Mouse (Mus musculus) cerebellum, postnatal 36 days (tissue): ENCODE measurements around the gene Zc3hc1.
A peak's percentile ranks its signal among the peaks of the same experiment; 100 is the strongest.
"Not testable (repeated sequence)": the region's sequence is repeated elsewhere in the genome, so short reads cannot be mapped to it uniquely, and the experiment has no call there.

ENCODE experiments used
- DNase-seq, 2 experiments: peaks; one replicate each; pipeline ENCODE4 v3.0.0; 2021 to 2022; ENCODE audit warnings: mixed read lengths in 2 of 2

Zc3hc1 gene

GRCm38 (mm10) chr6:30390714-30391697, at the start of gene Zc3hc1:
Gene Zc3hc1 (minus strand): TSS chr6:30391028.
- DNase-seq = peak; percentile 71 to 79

DNA sequence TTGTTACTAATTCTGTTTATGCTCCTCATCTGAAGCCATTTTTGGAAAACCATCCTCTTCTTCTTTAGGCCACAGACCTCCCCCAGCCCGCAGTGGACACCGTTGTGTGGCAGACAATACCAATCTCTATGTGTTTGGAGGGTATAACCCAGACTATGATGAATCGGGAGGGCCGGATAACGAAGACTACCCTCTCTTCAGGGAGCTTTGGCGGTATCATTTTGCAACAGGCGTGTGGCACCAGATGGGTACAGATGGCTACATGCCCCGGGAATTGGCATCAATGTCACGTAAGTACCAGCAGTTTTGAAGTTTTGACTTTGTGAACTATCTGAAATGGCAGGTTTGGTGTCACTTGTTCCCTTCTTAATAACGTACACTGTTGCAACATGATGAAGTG, 48.7 kb upstream of the Zc3hc1 start:
- DNase-seq = no peak

- no peak for DNase-seq
Measured at GRCm38 (mm10) chr6:30437054-30437453, 46.2 kb upstream of the Zc3hc1 start.

DNA sequence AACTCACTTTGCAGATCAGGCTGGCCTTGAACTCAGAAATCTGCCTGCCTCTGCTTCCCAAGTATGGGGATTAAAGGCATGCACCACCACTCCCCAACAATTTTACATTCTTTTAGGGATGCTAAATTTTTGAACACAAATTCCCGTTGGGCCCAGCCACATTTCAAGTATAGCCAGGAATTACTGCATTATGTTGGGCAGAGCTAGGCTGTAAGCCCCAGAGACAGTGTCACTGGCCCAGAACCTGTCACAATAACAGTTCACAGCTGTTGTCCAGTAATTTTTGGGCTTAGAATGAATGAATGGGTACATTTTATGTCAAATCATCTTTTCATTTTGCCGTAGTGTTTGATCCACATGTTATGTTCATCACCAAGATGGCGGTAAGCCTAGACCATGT, 45.6 kb upstream of the Zc3hc1 start:
- DNase-seq = no peak

- DNase-seq = peak; percentile 37 to 38
Measured at GRCm38 (mm10) chr6:30432461-30433192, 41.8 kb upstream of the Zc3hc1 start.

GRCm38 (mm10) chr6:30416801-30417200, 26.0 kb upstream of the Zc3hc1 start:
- DNase-seq = no peak

DNA sequence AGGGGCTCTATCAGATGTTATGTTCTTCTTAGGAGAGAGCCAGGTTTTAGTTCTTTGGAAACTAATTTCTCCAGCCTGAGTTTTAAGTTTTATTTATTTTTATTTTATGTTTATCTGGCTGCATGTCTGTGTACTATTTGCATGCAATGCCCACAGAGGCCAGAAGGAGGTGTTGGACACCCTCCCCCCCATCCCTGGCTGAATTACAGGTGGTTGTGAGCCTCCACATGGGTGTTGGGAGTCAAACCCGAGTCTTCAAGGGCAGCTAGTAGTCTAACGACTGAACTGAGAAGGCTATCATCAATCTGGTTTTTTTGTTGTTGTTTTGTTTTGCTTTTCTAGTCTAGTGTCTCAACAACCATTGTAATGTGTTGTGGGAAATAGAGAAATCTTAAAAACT, 25.3 kb upstream of the Zc3hc1 start:
- DNase-seq = no peak

DNA sequence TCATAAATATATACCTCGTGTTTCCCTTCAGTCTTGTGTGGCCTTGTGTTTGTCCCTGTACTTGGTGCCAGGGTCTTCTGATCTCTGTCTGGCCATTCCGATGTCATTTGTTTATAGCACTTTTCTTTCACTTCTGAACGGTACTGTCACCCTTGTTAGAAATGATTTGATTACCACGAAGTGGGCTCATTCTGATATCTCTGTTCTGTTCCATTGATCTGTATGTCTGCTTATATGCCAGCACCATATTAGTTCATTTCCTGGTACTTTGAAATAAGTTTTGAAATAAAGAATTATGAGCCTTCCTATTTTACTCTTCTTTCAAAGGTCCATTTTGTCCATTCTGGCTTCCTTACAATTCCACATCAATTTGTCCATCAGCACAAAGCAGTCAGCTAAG, 20.5 kb upstream of the Zc3hc1 start:
- DNase-seq = no peak

GRCm38 (mm10) chr6:30409399-30410093, 18.7 kb upstream of the Zc3hc1 start:
- DNase-seq = no peak

- DNase-seq = no peak
Measured at GRCm38 (mm10) chr6:30408276-30408675, 17.4 kb upstream of the Zc3hc1 start.

DNA sequence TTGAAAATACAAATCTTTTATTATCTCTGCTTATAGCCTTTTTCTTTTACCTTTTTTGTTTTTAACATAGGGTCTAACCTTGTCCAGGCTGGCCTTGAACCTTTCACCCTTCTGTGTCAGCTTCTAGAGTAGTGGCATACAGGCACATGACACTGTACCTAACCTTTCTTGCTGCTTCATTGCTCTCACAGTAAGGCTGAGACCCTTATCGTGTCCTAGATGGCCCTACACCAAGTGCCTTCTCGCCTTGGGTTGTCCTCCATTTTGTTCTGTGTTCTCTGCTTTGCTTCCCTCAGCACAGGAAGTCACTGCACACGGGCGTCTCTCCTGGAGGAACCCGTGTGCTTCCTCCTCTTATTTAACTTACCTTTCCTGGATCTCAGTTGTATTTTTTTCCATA, 13.8 kb upstream of the Zc3hc1 start:
- DNase-seq = no peak

GRCm38 (mm10) chr6:30403465-30403864, 12.6 kb upstream of the Zc3hc1 start:
- DNase-seq = peak; percentile 65 to 77

- DNase-seq = no peak
Measured at GRCm38 (mm10) chr6:30402091-30402491, 11.3 kb upstream of the Zc3hc1 start.

DNA sequence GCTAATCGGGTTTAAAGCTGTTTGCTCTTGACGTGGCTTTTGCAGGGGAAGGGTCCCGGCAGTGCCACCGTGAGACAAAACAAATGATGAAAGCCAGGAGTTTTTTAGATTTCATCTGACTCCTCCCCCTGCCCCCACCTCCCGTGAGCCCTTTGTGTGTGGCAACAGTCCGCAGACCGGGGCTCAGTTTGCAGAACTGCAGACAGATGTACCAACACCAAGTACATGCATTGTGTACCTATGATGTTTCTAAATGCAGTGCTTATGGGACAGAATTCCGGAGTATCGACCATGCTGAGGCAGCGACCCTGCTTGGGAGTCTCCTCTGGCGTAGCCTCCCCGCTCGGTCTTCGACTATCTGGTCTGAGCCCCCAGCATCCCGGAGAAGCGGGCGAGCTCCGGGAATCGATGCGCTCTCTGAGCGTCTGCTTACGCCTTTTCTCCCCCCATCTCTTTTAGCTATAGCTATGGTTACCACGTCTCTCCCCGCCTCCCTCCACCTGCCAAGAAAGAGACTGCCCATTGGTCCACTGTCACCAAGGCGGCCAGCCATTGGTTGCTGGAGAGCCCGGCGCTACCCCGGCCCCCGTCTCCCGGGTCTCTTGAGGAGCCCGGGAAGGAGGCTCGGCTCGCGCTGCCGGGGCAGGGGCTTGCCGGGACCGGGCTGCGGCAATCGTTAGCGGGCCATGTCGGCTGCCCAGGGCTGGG, 10.6 kb upstream of the Zc3hc1 start, which contains the start of gene Klhdc10:
Klhdc10 (plus strand) TSS at position 561 of the 708 bp plus-strand sequence.
- peak; percentile 99 to 100 for DNase-seq

- no peak for DNase-seq
Measured at GRCm38 (mm10) chr6:30400716-30401115, 9.9 kb upstream of the Zc3hc1 start.

DNA sequence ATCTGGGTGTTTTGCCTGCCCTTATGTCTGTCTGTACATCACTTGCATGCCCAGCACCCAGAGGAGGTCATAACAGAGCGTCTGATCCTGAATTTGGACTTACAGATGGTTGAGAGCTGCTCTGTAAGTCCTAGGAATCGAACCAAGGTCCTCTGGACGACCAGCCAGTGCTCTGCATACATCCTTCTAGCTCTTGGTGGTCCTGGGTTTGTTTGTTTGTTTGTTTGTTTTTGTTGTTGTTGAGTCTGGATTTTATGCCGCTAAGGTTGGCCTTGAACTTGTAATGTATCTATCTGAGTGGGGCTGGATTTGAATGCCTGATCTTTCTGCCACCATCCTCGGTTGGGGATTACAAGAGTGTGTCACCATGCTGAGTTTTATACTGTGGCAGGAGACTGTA, 9.3 kb upstream of the Zc3hc1 start:
- DNase-seq = no peak

- DNase-seq = no peak
Measured at GRCm38 (mm10) chr6:30391996-30392395, 1.2 kb upstream of the Zc3hc1 start.

GRCm38 (mm10) chr6:30390271-30390670, 557 bp downstream of the Zc3hc1 start:
- DNase-seq = not testable (repeated sequence)

- no peak for DNase-seq
Measured at GRCm38 (mm10) chr6:30381116-30381515, 9.7 kb downstream of the Zc3hc1 start.

- peak; percentile 16 to 38 for DNase-seq
Measured at GRCm38 (mm10) chr6:30375791-30376190, 15.0 kb downstream of the Zc3hc1 start.

- DNase-seq = no peak
Measured at GRCm38 (mm10) chr6:30374731-30375510, 15.9 kb downstream of the Zc3hc1 start.
